Mouse (Mus musculus): ENCODE data around the gene Urad. TPM values are rescaled to one million over a fixed set of nuclear protein-coding genes. Genes with fewer than 3 reads are reported as not detected.

Urad gene
- total RNA-seq (2021), result not detected

DNA sequence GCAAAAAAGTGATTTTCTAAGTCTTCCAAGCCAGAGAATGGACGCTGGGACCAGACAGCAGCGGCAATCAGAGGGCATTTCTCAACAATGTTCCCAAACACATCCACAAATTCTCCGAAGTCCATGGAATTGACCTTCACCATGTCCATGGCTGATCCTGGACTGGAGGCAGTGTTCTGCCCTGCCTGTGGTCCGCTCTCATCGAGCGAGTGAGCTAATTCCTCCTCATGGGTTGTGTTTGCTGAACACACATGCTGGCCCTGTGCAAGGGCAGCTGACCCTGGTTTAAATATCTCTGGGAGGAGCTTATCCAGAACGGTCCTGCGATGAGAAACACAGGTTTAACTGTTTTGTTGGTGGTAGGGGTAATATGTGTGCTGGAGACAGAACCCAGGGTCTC, at the start of gene Urad:
Urad (minus strand) TSS at position 258 of the 400 bp plus-strand sequence.
- intact Hi-C loops (cut with DNase I), result no loop called here

GRCm38 (mm10) chr5:147370276-147370675, 48.0 kb upstream of the Urad start:
- no peak for DNase-seq (ENCODE audit: low spot score in 2 of 2)

More for the DNA sequence above, at the start of gene Urad:
- no peak for DNase-seq (ENCODE audit: low spot score in 2 of 2)

DNA sequence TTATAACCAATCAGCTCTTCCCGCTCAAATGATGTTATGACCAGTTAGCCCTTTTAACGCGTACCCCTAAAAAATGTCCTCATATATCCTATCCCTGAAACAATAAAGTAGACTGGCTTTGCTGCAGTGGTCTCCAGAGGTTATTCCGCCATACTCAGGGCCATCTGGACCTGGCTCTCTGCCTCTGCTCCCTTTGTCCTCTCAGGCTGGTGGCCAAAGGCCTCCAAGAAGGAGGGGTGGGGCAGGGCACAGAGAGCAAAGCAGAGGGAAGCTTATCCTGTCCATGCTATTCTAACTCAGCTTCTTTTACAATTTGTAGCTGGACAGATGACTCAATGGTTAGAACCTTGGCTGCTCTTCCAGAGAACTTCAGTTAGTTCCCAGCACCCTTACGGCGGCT, 46.0 kb upstream of the Urad start:
- intact Hi-C loops (cut with DNase I), result no loop called here
- DNase-seq (ENCODE audit: low spot score in 2 of 2), result no peak

More at GRCm38 (mm10) chr5:147370276-147370675, 48.0 kb upstream of the Urad start:
- intact Hi-C loops (cut with DNase I), result no loop called here

DNA sequence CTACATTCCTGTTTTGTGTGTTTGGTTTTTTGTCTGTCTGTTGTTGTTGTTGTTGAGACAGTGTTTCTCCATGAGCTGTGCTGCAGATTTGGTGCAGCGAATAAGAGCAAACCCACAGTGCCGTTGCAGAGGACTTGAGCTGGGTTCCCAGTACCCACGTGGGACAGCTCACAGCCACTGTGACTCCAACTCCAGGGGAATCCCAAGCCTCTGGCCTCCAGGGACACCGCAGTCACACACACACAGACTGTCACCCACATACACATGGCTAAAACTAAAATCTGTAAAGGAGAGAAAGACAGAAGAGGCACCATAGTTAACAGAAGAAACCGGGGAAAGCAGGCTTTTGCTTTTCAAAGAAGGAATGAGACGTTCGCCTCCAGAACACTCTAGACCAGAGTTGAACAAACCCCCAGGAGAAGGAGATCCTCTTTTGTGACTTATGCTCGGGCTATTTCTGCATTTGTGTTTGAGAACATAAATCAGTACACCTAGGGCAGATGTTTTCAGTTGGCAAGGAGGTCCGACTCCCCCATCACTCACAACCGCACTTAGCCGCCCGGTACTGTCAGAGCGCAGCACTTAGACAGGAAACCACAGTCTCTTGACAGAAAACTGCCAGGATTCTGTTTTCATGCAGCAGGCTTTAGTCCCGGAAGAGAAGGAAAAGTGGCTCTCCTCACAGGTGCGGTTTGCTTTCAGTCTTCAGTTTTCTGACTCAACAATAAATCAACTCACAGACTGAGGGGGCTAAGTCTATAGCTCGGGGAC, 43.9 kb upstream of the Urad start:
- DNase-seq (ENCODE audit: low spot score in 2 of 2), result no peak
- intact Hi-C loops (cut with DNase I), result no loop called here

DNA sequence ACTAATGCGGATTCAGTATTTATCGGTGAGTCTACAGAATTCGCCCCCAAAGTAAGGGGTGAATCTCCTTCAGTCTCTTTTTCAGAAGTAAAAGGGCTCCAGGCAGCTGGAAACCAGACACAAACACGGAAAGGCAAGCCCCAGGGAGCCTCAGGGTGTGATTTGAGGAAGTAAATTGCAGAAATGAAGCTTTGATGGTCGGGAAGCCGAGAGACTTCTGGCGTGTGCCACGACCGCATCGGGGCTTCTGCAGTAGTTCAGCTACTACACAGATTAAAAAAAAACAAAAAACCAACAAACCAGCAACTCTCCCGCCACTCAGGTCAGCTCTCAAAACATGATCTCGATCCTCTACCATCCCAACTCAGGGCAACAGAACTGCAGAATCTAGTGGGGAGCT, 40.8 kb upstream of the Urad start:
- DNase-seq (ENCODE audit: low spot score in 2 of 2), result no peak
- intact Hi-C loops (cut with DNase I), result no loop called here

- intact Hi-C loops (cut with DNase I), result no loop called here
- no peak for DNase-seq (ENCODE audit: low spot score in 2 of 2)
These were observed 36.2 kb upstream of the Urad start for GRCm38 (mm10) chr5:147358481-147358880.

DNA sequence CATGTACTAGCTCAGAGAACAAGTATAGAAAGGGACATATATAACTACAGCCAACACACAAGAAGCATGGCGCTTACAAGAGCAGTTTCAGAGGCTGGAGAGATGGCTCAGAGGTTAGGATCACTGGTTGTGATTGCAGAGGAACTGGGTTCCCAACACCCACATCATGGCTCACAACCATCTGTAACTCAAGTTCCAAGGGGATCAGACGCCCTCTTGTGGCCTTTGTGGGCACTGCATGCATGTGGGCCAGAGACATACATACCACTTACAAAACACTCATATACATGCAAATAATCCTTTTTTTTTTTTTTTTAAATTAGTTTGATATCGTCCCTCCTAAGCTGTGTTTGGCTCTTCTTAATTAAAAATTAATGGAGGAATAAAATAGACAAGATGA, 35.3 kb upstream of the Urad start:
- intact Hi-C loops (cut with DNase I), result no loop called here
- DNase-seq (ENCODE audit: low spot score in 2 of 2), result no peak

DNA sequence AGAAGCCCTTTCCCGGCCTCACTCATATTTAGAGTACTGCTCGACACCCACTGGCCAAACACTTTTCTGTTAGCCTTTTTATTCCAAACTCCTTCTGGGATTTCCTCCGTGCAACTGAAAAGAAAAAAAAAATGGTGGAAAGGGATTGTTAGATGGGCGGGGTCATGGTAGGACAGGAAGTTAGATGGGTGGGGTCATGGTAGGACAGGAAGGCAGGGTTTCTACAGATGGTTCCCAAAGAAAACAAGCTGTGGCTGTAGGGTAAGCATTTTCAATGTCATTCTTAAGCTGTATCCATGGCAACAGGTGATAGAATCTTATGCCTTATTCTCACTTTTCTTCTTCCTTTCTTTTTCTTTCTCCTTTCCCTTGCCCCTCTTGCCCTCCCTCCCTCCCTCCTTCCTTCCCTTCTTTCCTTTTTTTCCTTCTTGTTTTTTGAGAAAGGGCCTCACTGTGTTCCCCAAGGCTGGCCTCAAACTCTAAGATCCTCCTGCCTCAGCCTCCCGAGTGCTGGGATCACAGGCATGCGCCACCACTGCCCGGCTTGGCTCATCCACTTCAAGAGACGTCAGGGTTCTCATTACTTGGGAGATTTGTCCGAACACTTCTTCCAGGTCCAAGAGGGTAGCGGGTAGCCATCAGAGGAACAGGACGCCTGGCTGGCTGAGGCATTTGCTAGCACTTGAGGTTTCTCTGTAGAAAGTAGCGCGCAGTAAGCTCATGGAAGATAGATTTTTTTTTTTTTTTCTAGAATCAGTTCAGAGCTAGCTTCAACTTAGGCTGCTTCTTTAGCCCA, 34.2 kb upstream of the Urad start:
- intact Hi-C loops (cut with DNase I), result no loop called here
- DNase-seq (ENCODE audit: low spot score in 2 of 2), result no peak

DNA sequence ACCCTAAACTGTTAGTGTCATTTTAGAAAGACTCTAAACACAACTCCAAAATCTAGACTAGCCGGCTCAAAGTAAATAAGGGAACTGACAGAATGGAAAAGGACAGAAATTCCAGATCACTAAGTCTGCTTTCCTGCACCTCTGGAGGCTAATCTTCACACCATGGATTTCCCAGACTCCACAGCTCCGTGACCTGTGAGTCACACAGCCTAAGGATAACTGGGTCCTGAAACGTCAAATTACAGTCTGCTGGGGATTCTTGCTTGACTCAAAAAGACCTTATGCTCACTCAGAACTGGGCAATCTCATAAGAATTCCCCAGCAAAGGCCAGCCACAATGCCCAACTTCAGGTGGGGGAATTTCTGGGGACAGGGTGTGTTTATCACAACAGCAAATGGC, 33.5 kb upstream of the Urad start:
- intact Hi-C loops (cut with DNase I), result no loop called here

GRCm38 (mm10) chr5:147354985-147355384, 32.7 kb upstream of the Urad start:
- intact Hi-C loops (cut with DNase I), result no loop called here
- no peak for DNase-seq (ENCODE audit: low spot score in 2 of 2)

More for the DNA sequence above, 33.5 kb upstream of the Urad start:
- DNase-seq (ENCODE audit: low spot score in 2 of 2), result no peak

DNA sequence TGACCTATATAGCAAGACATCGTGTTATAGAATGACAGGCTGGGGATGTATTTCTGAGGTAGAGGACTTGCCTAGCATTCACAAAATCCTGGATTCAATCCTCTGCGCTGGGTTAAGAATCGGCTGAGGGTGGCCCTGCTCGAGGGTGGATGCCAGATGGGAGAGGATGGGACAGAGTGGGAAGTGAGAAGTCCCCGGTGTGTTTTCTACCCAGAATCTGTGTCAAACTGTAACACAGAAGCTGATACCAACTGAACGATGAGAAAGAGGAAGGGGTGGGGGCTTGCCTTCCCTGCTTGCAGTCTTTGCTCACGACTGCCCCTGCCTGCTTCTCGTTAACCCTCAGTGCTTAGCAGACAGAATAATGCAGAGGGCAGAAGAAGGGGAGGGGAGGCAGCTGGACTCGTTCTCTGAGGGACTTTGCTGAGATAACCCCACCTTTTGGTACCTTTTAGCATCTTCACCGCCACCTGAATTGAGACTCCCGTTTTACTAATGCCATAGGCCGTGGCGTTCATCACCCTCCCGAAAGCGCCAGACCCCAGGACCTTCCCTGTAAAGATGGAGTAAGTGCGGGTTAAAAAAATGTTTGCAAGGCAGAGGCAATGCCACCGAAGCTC, 32.0 kb upstream of the Urad start:
- intact Hi-C loops (cut with DNase I), result no loop called here

GRCm38 (mm10) chr5:147351931-147352330, 29.7 kb upstream of the Urad start:
- intact Hi-C loops (cut with DNase I), result no loop called here
- no peak for DNase-seq (ENCODE audit: low spot score in 2 of 2)

More for the DNA sequence above, 32.0 kb upstream of the Urad start:
- peak; percentile 50 to 67 for DNase-seq (ENCODE audit: low spot score in 2 of 2)

DNA sequence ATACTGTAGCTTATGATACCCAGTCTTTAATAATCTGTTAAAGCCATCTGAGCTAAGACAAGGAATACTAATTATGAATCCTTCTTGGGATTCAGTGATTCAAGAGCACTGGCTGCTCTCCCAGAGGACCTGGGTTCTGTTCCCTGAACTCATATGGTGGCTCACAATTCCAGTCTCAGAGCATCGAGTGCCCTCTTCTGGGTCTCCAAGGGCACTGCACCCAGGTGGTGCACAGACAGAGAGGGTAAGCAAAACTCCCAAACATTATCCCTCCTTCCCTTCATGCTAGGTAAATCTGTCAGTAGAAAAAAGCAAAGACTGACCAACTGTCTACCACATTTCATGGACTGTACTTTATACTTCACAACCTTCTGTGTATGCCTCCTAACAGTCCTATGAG, 23.7 kb upstream of the Urad start:
- DNase-seq (ENCODE audit: low spot score in 2 of 2), result no peak
- intact Hi-C loops (cut with DNase I), result no loop called here

DNA sequence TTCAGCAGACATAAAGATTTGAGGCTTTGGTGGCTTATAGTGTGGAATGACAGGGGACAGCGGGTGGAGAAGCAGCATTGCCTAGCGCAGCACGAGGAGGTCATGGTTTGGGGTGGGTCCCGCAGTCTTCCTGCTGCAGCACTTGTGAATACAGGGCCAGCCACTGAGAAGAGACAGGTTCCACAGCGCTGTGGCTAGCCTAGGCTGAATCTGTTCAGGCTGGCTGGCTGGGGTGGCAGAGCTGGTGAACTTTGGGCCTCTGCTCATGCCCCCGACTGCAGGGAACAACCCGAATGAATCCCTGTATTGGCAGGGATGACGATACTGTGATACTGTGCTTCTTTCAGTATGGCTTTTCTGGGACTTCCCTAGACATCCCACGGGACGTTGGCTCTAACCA, 21.7 kb upstream of the Urad start:
- no peak for DNase-seq (ENCODE audit: low spot score in 2 of 2)
- intact Hi-C loops (cut with DNase I), result no loop called here

DNA sequence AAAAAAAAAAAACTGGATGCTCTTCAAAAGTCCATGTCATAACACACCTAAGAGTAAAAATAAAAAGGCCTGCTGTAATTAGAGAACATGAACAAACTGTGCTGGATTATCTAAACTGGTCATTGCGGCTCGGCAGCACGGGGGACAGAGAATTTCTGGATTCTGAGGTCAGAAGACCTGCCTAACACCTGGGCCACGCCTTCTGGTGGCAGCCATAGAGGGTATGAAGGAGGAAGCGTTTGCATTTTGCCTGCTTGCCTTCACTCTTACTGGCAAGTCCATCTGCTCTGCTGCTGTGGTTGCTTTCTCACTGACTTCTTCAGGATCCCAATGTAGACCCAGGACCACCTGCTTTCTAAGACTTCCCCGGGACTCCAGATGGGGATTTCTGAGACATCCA, 20.7 kb upstream of the Urad start:
- intact Hi-C loops (cut with DNase I), result no loop called here
- DNase-seq (ENCODE audit: low spot score in 2 of 2), result no peak

DNA sequence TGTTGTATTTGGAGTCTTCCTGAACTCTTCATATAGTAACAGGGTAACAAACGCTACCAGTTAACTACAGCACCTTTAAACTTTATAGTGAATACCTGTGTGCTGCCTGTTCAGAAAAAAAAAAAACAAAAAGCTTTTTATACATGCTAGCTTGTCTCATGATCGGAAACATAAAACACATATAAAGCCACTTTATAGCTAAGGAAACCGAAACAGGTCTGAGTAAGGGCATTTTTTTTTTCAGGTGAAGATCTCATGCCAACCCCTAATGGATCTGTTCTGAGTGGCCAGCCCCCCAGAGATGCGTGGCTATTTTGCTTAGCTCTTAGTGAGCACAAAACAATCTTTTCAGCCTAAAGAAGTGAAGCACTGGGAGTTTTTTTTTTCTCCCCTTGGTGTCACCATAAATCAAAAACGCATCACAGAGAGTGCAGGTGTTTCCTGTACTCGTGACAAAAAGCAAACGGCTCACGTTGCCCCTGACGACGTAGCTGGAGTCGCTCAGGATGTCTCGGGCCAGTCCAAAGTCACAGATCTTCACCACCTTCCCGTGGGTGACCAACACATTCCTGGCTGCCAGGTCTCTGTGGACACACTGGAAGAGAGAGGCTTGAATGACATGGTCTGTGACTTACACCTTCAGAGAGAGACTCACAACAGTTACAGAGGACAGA, 18.6 kb upstream of the Urad start:
- DNase-seq (ENCODE audit: low spot score in 2 of 2), result no peak

DNA sequence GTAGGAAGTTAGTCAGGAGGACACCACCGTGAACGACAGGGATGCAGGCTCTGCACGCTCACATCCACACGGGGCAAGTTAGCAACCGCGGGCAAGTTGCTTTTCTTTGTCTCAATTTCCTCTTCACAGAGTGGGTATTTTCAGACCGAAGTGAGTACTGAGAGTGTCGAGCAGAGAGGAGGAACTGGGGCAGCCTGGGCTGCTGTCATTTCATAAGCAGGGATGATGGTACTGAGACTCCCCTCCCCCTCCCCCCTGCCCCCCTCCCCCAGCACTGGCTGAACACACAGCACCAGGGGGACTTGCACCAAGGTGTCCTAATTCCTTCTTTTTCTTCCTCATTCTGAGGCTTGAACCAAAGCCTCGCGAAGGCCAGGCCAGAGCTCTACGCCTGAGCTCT, 17.3 kb upstream of the Urad start:
- DNase-seq (ENCODE audit: low spot score in 2 of 2), result no peak
- intact Hi-C loops (cut with DNase I), result no loop called here

More for the DNA sequence above, 18.6 kb upstream of the Urad start:
- intact Hi-C loops (cut with DNase I), result no loop called here

- no peak for DNase-seq (ENCODE audit: low spot score in 2 of 2)
- intact Hi-C loops (cut with DNase I), result no loop called here
These were observed 16.7 kb upstream of the Urad start for GRCm38 (mm10) chr5:147338967-147339366.

GRCm38 (mm10) chr5:147332711-147333110, 10.5 kb upstream of the Urad start:
- DNase-seq (ENCODE audit: low spot score in 2 of 2), result no peak
- intact Hi-C loops (cut with DNase I), result no loop called here

DNA sequence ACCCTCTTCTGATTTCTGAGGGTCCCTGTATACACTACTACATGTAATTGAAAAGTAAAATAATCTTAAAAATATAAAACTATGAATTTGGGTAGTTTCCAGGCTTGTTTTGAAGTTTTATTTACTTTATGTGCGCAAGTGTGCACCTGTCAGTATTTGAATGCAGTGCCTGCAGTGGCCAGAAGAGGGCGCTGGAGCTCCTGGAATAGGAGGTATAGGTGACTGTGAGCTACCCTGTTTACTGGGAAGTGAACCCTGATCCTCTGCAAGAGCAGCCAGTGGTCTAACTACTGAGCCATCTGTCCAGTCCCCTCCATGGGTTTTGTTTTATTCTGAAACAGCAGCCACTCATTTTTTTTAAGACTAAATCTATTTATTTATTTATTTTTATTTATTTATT, 9.3 kb upstream of the Urad start:
- DNase-seq (ENCODE audit: low spot score in 2 of 2), result peak in 1 of 2 experiments; percentile 21
- intact Hi-C loops (cut with DNase I), result no loop called here
